Mouse (Mus musculus) CH12.LX (cell line): ENCODE results near the gene Ikzf1. TPM values are rescaled to one million over a fixed set of nuclear protein-coding genes. Genes with fewer than 3 reads are reported as not detected.
A peak's percentile ranks its signal among the peaks of the same experiment; 100 is the strongest.

Experiments used
- DNase-seq: peaks from one replicate; pipeline ENCODE4 v3.0.0-alpha.2; 2013; ENCODE audit errors: extremely low read depth
- H3K27ac ChIP-seq: 2 replicates; pipeline ENCODE4 v1.5.1; 2012; ENCODE audit warnings: low read depth, mild to moderate bottlenecking, control low read depth, moderate library complexity; ENCODE audit not compliant: insufficient read depth
- H3K27me3 ChIP-seq: replicated peaks from 2 replicates; pipeline ENCODE3; 2012; ENCODE audit warnings: inconsistent platforms
- H3K36me3 ChIP-seq, 2 experiments: replicated peaks in 1 of 2; 2 replicates each; pipeline versions ENCODE3 to v1.6.1; 2012; ENCODE audit warnings: inconsistent platforms in 1 of 2, low read length in 1 of 2, mild to moderate bottlenecking in 1 of 2, mixed read lengths in 1 of 2, moderate library complexity in 1 of 2; ENCODE audit not compliant: control insufficient read depth in 1 of 2, insufficient read depth in 1 of 2
- H3K4me1 ChIP-seq, 2 experiments: 2 replicates each; pipeline ENCODE4 v1.6.1; 2012; ENCODE audit warnings: inconsistent platforms in 1 of 2, moderate library complexity in 1 of 2; ENCODE audit not compliant: insufficient read depth in 2 of 2, control insufficient read depth in 1 of 2
- H3K4me2 ChIP-seq: 2 replicates; pipeline ENCODE4 v1.6.1; 2012; ENCODE audit warnings: low read depth, mild to moderate bottlenecking, control low read depth; ENCODE audit not compliant: poor library complexity, insufficient read depth, severe bottlenecking
- H3K4me3 ChIP-seq, 3 experiments: fragments of 150-350 bp in 1 of 3; sonication (generic) in 1 of 3; replicated peaks in 1 of 3; 2 replicates each; pipeline versions ENCODE3 to v1.5.1; 2011 to 2012; ENCODE audit warnings: low read depth in 2 of 3, low read length in 2 of 3, mild to moderate bottlenecking in 2 of 3, moderate library complexity in 2 of 3, control low read depth in 1 of 3, improper control_type of control experiment in 1 of 3, inconsistent platforms in 1 of 3, mixed read lengths in 1 of 3; ENCODE audit not compliant: poor library complexity in 1 of 3
- H3K79me2 ChIP-seq: replicated peaks from 2 replicates; pipeline ENCODE4 v1.6.1; 2012; ENCODE audit warnings: mild to moderate bottlenecking, moderate library complexity; ENCODE audit not compliant: control insufficient read depth, poor library complexity, insufficient read depth, severe bottlenecking; ENCODE audit errors: extremely low read depth
- H3K9ac ChIP-seq: 2 replicates; pipeline ENCODE4 v1.6.1; 2012; ENCODE audit warnings: low read depth, mild to moderate bottlenecking, control low read depth, moderate library complexity; ENCODE audit not compliant: insufficient read depth
- H3K9me3 ChIP-seq: replicated peaks from 2 replicates; pipeline ENCODE3; 2012; ENCODE audit warnings: low read length, inconsistent platforms, mixed read lengths
- CHD1 ChIP-seq: IDR thresholded peaks from 2 replicates; pipeline ENCODE4 v1.6.1; 2012; ENCODE audit warnings: low read depth, low read length, improper control_type of control experiment, inconsistent platforms
- CTCF ChIP-seq, 2 experiments: IDR thresholded peaks in 1 of 2; conservative IDR thresholded peaks in 1 of 2; 2 replicates each; pipeline ENCODE4 v1.5.1; 2011 to 2012; ENCODE audit warnings: low read depth in 2 of 2, low read length in 2 of 2, improper control_type of control experiment in 1 of 2, inconsistent platforms in 1 of 2, mild to moderate bottlenecking in 1 of 2, moderate library complexity in 1 of 2
- EP300 ChIP-seq: IDR thresholded peaks from 2 replicates; pipeline ENCODE4 v1.6.1; 2011; ENCODE audit warnings: low read length, improper control_type of control experiment
- ETS1 ChIP-seq: conservative IDR thresholded peaks from 2 replicates; pipeline ENCODE4 v1.6.1; 2012; ENCODE audit warnings: low read depth, mild to moderate bottlenecking, inconsistent platforms, low read length, improper control_type of control experiment, moderate library complexity
- JUN ChIP-seq: IDR thresholded peaks from 2 replicates; pipeline ENCODE4 v1.6.1; 2011; ENCODE audit warnings: low read depth, mild to moderate bottlenecking, low read length, improper control_type of control experiment, moderate library complexity; ENCODE audit not compliant: insufficient read depth
- KAT2A ChIP-seq: IDR thresholded peaks from 2 replicates; pipeline ENCODE4 v1.6.1; 2012; ENCODE audit warnings: low read length, improper control_type of control experiment, inconsistent platforms; ENCODE audit not compliant: insufficient replicate concordance
- MAFK ChIP-seq: IDR thresholded peaks from 2 replicates; pipeline ENCODE4 v1.6.1; 2011; ENCODE audit warnings: low read length, improper control_type of control experiment; ENCODE audit not compliant: insufficient replicate concordance
- RAD21 ChIP-seq: IDR thresholded peaks from 2 replicates; pipeline ENCODE4 v1.6.1; 2011; ENCODE audit warnings: low read depth, mild to moderate bottlenecking, low read length, improper control_type of control experiment, moderate library complexity
- SMC3 ChIP-seq: IDR thresholded peaks from 2 replicates; pipeline ENCODE4 v1.6.1; 2011; ENCODE audit warnings: low read depth, low read length, improper control_type of control experiment
- TCF12 ChIP-seq: IDR thresholded peaks from 2 replicates; pipeline ENCODE4 v1.6.1; 2014; ENCODE audit warnings: low read depth, mild to moderate bottlenecking, inconsistent platforms, low read length, improper control_type of control experiment
- UBTF ChIP-seq: IDR thresholded peaks from 2 replicates; pipeline ENCODE4 v1.6.1; 2012; ENCODE audit warnings: low read depth, mild to moderate bottlenecking, inconsistent platforms, low read length, improper control_type of control experiment, moderate library complexity
- USF2 ChIP-seq: conservative IDR thresholded peaks from 2 replicates; pipeline ENCODE4 v1.6.1; 2011; ENCODE audit warnings: low read depth, low read length, improper control_type of control experiment
- ZC3H11A ChIP-seq: IDR thresholded peaks from 2 replicates; pipeline ENCODE4 v1.6.1; 2012; ENCODE audit warnings: low read depth, mild to moderate bottlenecking, inconsistent platforms, low read length, improper control_type of control experiment
- ZKSCAN1 ChIP-seq: IDR thresholded peaks from 2 replicates; pipeline ENCODE4 v1.6.1; 2012; ENCODE audit warnings: low read depth, inconsistent platforms, low read length, improper control_type of control experiment, borderline replicate concordance
- ZMIZ1 ChIP-seq: IDR thresholded peaks from 2 replicates; pipeline ENCODE4 v1.6.1; 2012; ENCODE audit warnings: low read depth, mild to moderate bottlenecking, inconsistent platforms, low read length, improper control_type of control experiment
- ZNF384 ChIP-seq: IDR thresholded peaks from 2 replicates; pipeline ENCODE4 v1.6.1; 2012; ENCODE audit warnings: low read depth, low read length, improper control_type of control experiment, inconsistent platforms
- dilution Hi-C: fragments of 300-500 bp; cut with MboI; formaldehyde crosslinking; loops from 2 replicates; pipeline ENCODE4 v1.14.3; 2020; ENCODE audit warnings: low sequenced_read_pairs; ENCODE audit not compliant: extremely low pct_unique_long_range_greater_than_20kb, extremely low pct_ligation_motif_present
- in situ Hi-C: fragments of 300-500 bp; cut with MboI; formaldehyde crosslinking; loops from 3 replicates; pipeline ENCODE4 v1.14.3; 2019; ENCODE audit warnings: low sequenced_read_pairs, low pct_ligation_motif_present, low pct_unique_long_range_greater_than_20kb, mixed read lengths
- polyA plus RNA-seq: library from polyadenylated mRNA; unstranded; fragments of >175 nt; gene quantifications from 2 replicates; pipeline ENCODE4 v1.2.1, GENCODE M21; 2012; ENCODE audit warnings: low read depth; ENCODE audit not compliant: insufficient read length
- total RNA-seq, 2 experiments: library from RNA; depleted of rRNA; stranded (reverse); fragments of 300-350 nt in 1 of 2; fragments of >200 nt in 1 of 2; gene quantifications; 2 replicates each; pipeline ENCODE4 v1.2.3; 2012 to 2014

The Ikzf1 gene
- total and polyA plus RNA-seq, 3 experiments = 33.1 to 68.7 (median 51.2) TPM

DNA sequence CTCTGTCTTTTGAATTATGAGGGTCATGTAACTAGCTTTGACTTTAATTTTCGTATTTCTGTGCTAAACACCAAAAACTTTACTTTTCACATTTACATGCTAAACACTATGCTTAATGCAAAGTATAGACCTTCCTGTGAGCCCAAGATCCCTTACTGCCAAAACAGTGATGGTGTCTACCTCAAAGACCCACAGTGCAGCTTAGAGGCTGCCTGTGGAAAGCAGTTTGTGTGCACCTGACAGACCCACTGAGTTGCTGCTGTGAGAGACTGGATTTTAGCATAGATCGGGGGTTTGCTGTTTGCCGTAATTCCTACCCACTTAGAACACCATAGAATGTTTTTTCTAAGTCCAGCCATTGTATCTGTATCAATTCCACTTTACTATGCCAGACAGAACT lies 54.3 kb downstream of the Ikzf1 start:
- in situ Hi-C loops = loop anchor here (5.0 kb wide), 1 partner anchor 42 kb away; no protein-coding TSS in a partner anchor
- Histone ChIP-seq H3K4me2 (no peak overlapping the region), H3K27ac (peak overlapping the region; percentile 63), H3K4me1 (peaks cover 44 to 95% of the 10 kb centered on the region in 2 experiments), H3K9ac (0 out of 2 replicates have a peak overlapping the region, but pooled peaks have one; percentile 28), H3K27me3 (no peaks in the 10 kb centered on the region), H3K9me3 (no peaks in the 10 kb centered on the region), H3K79me2 (peaks cover 52% of the 10 kb centered on the region), H3K4me3 (no peak overlapping the region), H3K36me3 (peaks cover 9 to 72% of the 10 kb centered on the region in 2 experiments)
- peak; percentile 19; the same call in 1 of the 2 replicates for TF ChIP-seq ZC3H11A
- peak; percentile 70 for TF ChIP-seq RAD21
- 0 out of 2 replicates have a peak, but pooled peaks have one; percentile 3 for TF ChIP-seq EP300
- TF ChIP-seq CTCF (conservative IDR thresholded peaks at IDR 0.05 in 1 of 2, IDR thresholded peaks at IDR 0.05 in 1 of 2; ENCODE audit: low read depth in 2 of 2, low read length in 2 of 2) = peak in 1 of 2 experiments; percentile 57; a peak in 2 of 4 replicates
- TF ChIP-seq USF2 = no peak
- peak; percentile 67 for TF ChIP-seq SMC3
- dilution Hi-C loops = no loop called here
- no peak for DNase-seq

DNA sequence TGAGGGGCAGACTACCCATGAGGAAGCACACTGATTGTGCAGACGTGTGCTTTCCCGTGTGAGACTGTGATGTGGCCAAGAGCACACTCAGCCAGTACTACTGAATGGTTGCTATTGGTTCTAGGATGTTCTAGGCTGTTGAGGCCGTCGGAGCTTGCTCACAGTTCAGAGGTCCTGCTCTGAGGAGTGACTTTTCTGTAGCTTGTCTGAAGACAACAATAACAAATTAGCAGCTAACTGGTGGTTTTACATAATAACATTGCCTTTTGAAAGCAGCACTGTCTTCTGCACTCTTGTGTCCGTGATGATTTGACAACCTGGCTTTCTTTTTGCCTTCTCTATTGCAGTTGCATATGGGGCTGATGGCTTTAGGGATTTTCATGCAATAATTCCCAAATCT lies 55.8 kb downstream of the Ikzf1 start:
- Histone ChIP-seq H3K79me2 (peaks cover 48% of the 10 kb centered on the region), H3K4me3 (no peak overlapping the region), H3K27me3 (no peaks in the 10 kb centered on the region), H3K27ac (peak overlapping the region; percentile 62), H3K36me3 (peaks cover 8 to 66% of the 10 kb centered on the region in 2 experiments), H3K9me3 (no peaks in the 10 kb centered on the region), H3K4me1 (peaks cover 47 to 95% of the 10 kb centered on the region in 2 experiments), H3K4me2 (no peak overlapping the region), H3K9ac (0 out of 2 replicates have a peak overlapping the region, but pooled peaks have one; percentile 3)
- DNase-seq = no peak
- TF ChIP-seq ZKSCAN1 = no peak
- TF ChIP-seq TCF12 = no peak
- TF ChIP-seq ZNF384 = no peak
- TF ChIP-seq MAFK = no peak
- no peak for TF ChIP-seq ZMIZ1
- TF ChIP-seq KAT2A = no peak
- TF ChIP-seq ETS1 = no peak
- no peak for TF ChIP-seq CHD1
- TF ChIP-seq EP300 = no peak
- TF ChIP-seq JUN = no peak
- no peak for TF ChIP-seq UBTF
- no peak for TF ChIP-seq ZC3H11A
- TF ChIP-seq RAD21 = no peak
- no peak for TF ChIP-seq USF2
- in situ Hi-C loops (no loop called here), dilution Hi-C loops (no loop called here)
